Mouse (Mus musculus): Measurements from ENCODE around the gene Mxi1.
A peak's percentile ranks its signal among the peaks of the same experiment; 100 is the strongest.

Gene Mxi1

GRCm38 (mm10) chr19:53322438-53323048 lies 12.2 kb downstream of the Mxi1 start:
- DNase-seq (ENCODE audit: low read depth, low spot score): no peak

- no peak for DNase-seq (ENCODE audit: low read depth, low spot score)
Observed at GRCm38 (mm10) chr19:53324866-53325265, 14.5 kb downstream of the Mxi1 start.

DNA sequence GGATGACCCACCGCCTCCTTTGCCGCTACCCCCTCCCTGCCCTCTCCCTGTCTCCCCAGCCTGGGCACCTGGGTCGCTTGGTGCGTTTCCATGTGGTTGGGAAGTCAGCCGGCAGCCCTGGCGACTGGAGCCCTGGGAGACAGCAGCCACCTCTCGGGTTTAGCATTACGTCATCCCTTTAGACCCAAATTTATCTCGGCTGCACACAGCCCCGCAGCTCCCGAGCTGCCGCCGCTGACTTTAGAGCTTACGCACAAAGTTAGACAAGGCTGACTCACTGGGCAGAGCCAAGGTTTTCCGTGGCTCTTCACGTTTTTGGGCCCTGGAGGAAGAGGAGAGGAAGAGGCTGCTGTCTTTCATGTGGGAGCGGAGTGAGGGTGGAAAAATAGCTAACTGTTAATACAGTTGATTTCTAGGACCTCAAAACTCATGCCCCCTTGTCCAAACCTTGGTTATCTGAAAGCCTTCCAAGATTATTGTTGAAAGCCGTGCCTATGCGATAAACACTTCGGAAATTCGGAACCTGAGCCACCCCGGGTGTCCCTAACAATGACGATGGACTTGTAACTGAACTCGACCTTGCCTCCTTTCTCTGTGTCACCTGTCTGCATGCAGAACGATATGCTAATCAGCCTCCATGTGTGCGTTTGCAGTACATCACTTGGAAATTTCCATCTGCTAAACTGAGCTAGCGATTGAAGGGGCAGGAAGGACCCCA lies 15.4 kb downstream of the Mxi1 start:
- no peak for DNase-seq (ENCODE audit: low read depth, low spot score)

GRCm38 (mm10) chr19:53328116-53328515 lies 17.8 kb downstream of the Mxi1 start:
- no peak for DNase-seq (ENCODE audit: low read depth, low spot score)

GRCm38 (mm10) chr19:53329221-53329991 lies 19.1 kb downstream of the Mxi1 start:
- peak; percentile 84 for DNase-seq (ENCODE audit: low read depth, low spot score)

- no peak for DNase-seq (ENCODE audit: low read depth, low spot score)
Observed at GRCm38 (mm10) chr19:53329992-53330381, 19.7 kb downstream of the Mxi1 start.

DNA sequence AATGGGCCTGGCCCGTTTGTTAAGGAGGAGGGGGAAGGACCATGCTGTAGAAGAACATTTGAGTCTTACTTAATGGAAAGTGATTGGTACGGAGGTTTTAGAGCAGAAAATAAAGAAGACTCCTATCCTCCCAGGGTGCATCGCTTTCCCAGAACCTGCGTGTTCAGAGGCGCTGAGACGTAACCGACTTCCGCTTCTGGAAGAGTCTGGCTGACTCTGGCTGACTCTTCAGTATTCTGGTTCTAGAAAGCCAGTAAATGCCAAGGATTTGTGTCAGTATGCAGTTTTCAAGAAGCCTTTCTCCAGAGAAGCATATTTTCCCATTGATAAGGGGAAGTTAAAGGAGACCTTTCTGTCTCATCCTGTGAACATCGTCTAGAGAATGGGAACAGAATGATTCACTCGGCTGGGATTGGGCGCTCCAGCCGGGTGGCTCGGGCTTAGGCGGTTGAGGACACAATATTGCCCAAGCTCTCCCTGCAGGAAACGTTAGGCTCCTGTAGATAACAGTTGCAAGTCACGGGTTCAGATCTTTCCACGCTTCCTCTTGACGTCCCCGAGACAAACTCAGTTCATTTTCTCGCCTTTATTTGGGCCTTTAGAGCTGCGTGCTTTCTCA lies 21.7 kb downstream of the Mxi1 start:
- no peak for DNase-seq (ENCODE audit: low read depth, low spot score)

GRCm38 (mm10) chr19:53333730-53334129 lies 23.4 kb downstream of the Mxi1 start:
- no peak for DNase-seq (ENCODE audit: low read depth, low spot score)

DNA sequence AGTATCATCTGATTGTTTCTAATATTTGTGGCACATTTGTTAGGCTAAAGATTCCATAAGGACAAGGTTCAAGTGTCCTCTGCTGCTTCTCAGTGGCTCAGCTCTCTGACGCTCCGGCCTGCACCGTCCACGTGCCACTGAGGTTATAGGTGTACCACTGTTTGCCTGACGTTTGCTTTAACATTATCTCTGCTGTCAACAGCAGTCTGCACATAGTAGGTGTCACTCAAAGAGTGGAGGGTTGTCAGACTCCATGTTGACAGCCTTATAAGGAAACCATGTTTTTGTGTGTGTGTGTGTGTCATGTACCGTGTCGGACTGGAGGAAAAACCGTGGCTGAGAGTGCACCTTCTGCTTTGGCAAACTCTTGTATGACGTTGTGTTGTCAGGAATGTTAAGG lies 24.9 kb downstream of the Mxi1 start:
- no peak for DNase-seq (ENCODE audit: low read depth, low spot score)

- DNase-seq (ENCODE audit: low read depth, low spot score): no peak
Observed at GRCm38 (mm10) chr19:53340423-53340822, 30.1 kb downstream of the Mxi1 start.

GRCm38 (mm10) chr19:53343174-53343881 lies 33.0 kb downstream of the Mxi1 start:
- no peak for DNase-seq (ENCODE audit: low read depth, low spot score)

- no peak for DNase-seq (ENCODE audit: low read depth, low spot score)
Observed at GRCm38 (mm10) chr19:53344062-53344461, 33.7 kb downstream of the Mxi1 start.

GRCm38 (mm10) chr19:53345766-53346165 lies 35.4 kb downstream of the Mxi1 start:
- DNase-seq (ENCODE audit: low read depth, low spot score): no peak

DNA sequence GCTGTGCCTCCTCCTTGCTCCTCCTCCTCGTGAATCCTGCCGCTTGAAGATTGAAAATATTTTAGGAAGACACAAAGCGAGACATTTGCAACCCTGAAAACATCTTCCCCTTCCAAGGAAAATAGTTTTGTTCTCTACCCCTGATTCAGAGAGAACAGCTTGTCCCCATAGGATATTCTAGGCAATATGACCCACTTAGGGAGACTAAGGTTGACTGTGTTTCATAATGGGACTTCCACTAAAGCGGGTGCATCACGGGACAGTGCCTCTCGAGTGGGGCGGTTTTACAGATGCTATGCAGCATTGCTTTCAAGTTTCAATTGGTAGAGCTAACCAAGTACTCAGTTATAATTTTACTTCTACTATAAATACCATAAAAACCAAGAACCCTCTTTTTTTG lies 43.5 kb downstream of the Mxi1 start:
- no peak for DNase-seq (ENCODE audit: low read depth, low spot score)

DNA sequence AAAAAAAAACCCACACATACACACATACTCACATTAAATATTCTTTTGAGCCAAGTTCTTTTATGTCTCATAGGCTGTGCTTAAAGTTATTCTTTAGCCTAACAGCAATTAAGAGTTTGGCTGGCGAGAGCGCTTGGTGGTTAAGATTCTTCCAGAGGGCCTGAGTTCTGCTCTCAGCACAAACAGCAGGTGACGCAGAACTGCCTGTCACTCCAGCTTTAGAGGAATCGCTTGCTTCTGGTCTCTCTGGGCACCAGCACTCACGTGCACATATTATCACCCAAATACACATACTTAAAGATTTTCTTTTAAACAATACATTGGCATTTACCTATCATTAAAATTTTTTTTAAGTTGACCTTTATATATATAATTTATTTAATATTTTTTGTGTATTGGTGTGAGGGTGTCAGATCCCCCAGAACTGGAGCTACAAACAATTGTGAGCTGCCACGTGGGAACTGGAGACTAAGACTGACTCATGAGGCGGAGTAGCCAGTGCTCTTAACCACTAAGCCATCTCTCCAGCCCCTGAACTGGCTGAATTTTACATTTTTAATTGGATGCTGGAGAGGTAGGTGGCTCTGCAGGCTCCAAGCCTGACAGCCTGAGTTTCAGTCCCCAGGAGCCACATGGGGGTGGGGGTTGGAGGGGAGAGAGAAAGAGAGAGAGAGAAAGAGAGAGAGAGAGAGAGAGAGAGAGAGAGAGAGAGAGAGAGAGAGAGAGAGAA lies 44.1 kb downstream of the Mxi1 start:
- DNase-seq (ENCODE audit: low read depth, low spot score): no peak

- no peak for DNase-seq (ENCODE audit: low read depth, low spot score)
Observed at GRCm38 (mm10) chr19:53355065-53355464, 44.7 kb downstream of the Mxi1 start.

DNA sequence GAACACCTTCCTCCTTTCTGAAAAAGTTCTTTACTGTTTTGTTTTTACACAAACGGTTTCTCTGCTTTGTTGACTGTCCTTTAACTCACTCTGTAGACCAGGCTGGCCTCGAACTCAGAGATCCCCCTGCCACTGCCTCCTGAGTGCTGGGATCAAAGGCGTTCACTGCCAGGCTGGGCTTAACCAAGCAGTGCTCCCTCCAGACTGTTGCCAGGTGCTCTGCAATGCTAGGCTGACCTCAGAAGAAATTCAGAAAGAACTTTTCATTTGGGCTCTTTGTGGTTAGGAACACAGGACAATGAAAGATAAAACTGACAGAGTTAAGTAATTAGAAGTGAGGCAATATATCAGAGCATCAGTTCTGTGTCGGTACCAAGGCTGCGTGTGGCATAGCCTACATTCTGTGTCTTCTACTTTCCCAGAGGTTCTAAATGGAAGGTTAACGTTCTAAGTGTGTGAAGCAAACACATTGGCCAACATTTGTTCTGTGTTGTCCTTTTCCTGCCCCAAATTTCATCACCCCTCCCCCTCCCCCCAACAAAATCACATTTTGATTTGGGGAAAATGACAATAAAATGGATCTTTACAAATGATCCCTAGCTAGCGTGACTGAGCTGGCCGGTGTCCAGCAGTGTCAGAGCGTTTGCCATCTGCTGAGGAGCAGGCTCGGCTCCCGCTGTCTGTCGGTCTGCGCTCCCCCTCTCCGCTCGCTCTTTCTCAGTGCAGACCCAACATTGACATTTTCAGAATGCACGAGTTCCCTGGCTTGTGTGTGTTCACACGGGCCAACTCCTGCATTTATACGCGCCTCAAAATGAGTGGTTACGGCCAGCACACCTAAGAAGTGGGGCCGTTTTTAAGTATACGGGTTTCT lies 49.1 kb downstream of the Mxi1 start:
- no peak for DNase-seq (ENCODE audit: low read depth, low spot score)

- no peak for DNase-seq (ENCODE audit: low read depth, low spot score)
Observed at GRCm38 (mm10) chr19:53360265-53360958, 50.1 kb downstream of the Mxi1 start.

DNA sequence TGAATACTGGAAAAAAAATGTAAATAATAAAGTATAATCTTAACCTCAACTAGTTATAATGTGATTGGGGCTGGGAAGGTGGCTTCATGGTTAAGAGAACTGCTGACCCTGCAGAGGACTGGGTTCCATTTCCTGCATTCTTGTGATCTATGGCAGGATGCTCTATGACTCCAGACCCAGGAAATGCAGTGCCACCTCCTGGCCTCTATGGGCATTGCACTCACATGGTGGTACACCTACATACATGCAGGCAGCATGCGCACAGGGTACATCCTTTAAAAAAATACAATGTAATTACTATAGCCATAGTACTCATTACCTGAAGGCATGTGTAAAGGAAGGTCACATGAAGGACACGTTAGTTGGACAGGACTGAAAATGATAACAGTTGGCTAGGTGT lies 52.6 kb downstream of the Mxi1 start:
- DNase-seq (ENCODE audit: low read depth, low spot score): no peak

All from retina, postnatal 7 days (tissue).